Mouse (Mus musculus) thymus, adult 2 months (tissue): ENCODE measurements around the gene Dscam.

ENCODE experiments used
- CTCF ChIP-seq: fragments of 200-500 bp; IDR thresholded peaks from 2 replicates; pipeline ENCODE4 v1.5.1; 2012; ENCODE audit warnings: mild to moderate bottlenecking, control low read depth, low read length, moderate library complexity, borderline replicate concordance; ENCODE audit not compliant: control insufficient read depth, poor library complexity, insufficient read depth; ENCODE audit errors: extremely low read depth
- POLR2A ChIP-seq: fragments of 200-500 bp; IDR thresholded peaks from 2 replicates; pipeline ENCODE4 v1.6.1; 2012; ENCODE audit warnings: mild to moderate bottlenecking, low read length, control low read depth, moderate library complexity; ENCODE audit not compliant: control insufficient read depth, poor library complexity, insufficient read depth; ENCODE audit errors: extremely low read depth

GRCm38 (mm10) chr16:96659275-96659674 is 511.3 kb downstream of the Dscam start:
- no peak for TF ChIP-seq POLR2A
- no peak for TF ChIP-seq CTCF
